Mouse (Mus musculus): ENCODE measurements around the gene Snx4.
"Not testable (repeated sequence)": the region's sequence is repeated elsewhere in the genome, so short reads cannot be mapped to it uniquely, and the experiment has no call there.

DNA sequence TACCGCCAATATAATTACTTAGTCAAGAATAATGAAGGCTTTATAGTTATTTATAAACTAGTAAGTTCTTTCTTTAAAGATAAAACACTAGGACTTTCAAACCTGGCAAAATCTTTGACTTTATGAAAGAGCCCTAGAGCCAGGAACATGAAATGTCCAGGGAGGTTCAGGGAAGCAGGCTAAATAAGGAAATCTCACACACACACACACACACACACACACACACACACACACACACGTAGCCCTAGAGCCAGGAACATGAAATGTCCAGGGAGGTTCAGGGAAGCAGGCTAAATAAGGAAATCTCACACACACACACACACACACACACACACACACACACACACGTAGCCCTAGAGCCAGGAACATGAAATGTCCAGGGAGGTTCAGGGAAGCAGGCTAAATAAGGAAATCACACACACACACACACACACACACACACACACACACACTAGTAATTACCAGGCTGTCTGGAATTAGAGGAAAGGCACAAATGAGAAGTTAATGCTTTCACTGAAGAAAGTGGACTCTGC is 33.6 kb upstream of the Snx4 start:
- not testable (repeated sequence) for TF ChIP-seq CTCF (IDR thresholded peaks at IDR 0.05; ENCODE audit: low read depth, low read length); POLR2AphosphoS5 (IDR thresholded peaks at IDR 0.05; ENCODE audit: insufficient replicate concordance, low read depth, low read length); TAL1 (conservative IDR thresholded peaks at IDR 0.05; ENCODE audit: low read depth, low read length); GATA1 (IDR thresholded peaks at IDR 0.05; ENCODE audit: borderline replicate concordance, low read length); GATA2 (IDR thresholded peaks at IDR 0.05; ENCODE audit: borderline replicate concordance, low read depth, low read length)
